Mouse (Mus musculus): ENCODE data around the gene Tsnaxip1. TPM values are rescaled to one million over a fixed set of nuclear protein-coding genes. Genes with fewer than 3 reads are reported as not detected.
"Not testable (repeated sequence)": the region's sequence is repeated elsewhere in the genome, so short reads cannot be mapped to it uniquely, and the experiment has no call there.

Gene Tsnaxip1
- total RNA-seq, 2 experiments from 2014 or later: 0.22 to 0.28 TPM

DNA sequence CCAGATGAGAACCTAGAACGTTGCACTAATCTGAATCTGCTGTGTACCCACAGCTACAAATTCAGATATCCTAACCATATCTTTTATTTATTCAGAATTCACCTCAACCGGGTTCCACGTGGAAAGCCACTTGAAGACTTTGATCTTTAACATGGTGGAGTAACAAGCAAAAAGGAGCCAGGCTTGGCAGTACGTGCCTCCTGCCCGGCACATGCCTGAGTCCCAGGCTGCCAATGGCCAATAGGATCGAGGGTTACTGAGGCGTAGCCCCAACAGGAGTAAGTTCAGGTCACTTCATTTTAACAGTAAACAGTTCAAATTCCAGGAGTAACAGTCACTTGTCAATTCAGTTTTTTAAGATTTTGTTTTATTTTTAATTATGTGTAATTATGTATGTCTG, 22.7 kb upstream of the Tsnaxip1 start:
- DNase-seq (ENCODE audit: low spot score in 2 of 2): no peak
- Histone ChIP-seq H3K4me3 (no peak overlapping the region), H3K27ac (no peak overlapping the region)
- TF ChIP-seq CTCF (conservative IDR thresholded peaks at IDR 0.05): no peak

DNA sequence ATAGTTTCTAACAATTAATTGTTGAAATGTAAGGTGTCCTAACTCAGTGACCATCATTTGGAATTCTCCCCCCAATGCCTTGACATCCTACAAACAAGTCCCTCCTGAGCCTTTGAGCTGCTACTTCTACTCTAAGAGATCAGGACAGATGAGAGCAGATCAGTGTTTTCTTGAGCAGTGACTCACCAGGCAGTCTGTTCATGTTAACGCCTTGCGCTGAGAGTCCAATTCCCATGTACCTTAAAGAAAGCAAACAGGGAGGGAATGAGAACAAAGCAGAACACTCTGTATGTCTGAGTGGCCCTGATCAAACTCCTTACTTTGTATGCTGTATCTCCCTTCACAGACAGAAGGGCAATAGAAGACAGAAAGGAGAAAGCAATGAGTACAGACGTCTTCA, 22.2 kb upstream of the Tsnaxip1 start:
- TF ChIP-seq CTCF (conservative IDR thresholded peaks at IDR 0.05): no peak
- DNase-seq (ENCODE audit: low spot score in 2 of 2): no peak

DNA sequence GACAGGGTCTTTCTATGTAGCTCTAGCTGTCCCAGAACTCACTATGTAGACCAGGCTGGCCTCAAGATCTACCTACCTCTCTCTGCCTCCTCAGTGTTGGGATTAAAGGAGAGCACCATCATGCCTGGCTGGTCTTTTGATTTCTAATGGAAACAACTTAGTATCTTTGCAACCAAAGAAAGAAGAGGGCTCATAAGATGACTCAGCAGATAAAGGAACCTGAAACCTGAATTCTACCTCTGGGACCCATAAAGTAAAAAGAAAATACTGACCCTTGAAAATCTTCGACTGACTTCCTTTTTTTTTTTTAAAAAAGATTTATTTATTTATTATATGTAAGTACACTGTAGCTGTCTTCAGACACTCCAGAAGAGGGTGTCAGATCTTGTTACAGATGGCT, 21.6 kb upstream of the Tsnaxip1 start:
- DNase-seq (ENCODE audit: low spot score in 2 of 2): no peak
- TF ChIP-seq CTCF (conservative IDR thresholded peaks at IDR 0.05): no peak
- H3K4me3 ChIP-seq: no peak overlapping the region
- 0 out of 2 replicates have a peak overlapping the region, but pooled peaks have one; percentile 53 for H3K27ac ChIP-seq

More for the DNA sequence above, 22.2 kb upstream of the Tsnaxip1 start:
- peak overlapping the region; percentile 19; the same call in 1 of the 2 replicates for H3K27ac ChIP-seq
- H3K4me3 ChIP-seq: no peak overlapping the region

DNA sequence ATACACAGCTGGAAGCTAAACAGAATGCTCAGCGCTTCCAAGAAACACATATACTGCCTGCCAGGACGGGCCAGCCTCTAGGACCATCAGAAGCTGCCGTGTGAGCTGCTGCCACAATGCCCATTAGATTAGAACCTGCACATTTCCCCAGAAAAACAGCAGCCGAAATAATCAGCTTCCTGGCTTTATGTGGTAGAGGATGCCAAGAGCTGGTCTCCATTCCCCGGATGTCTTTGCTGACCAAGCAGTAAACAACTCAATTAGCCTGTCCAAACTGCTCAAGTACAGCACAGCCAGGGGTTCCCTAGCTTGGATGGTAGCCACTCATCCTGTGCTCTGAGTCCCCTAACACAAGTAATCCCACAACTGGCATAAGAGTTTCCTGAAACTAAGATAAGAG, 19.8 kb upstream of the Tsnaxip1 start:
- peak overlapping the region; percentile 5; the same call in 1 of the 2 replicates for H3K27ac ChIP-seq
- TF ChIP-seq CTCF (conservative IDR thresholded peaks at IDR 0.05): no peak
- no peak for DNase-seq (ENCODE audit: low spot score in 2 of 2)
- no peak overlapping the region for H3K4me3 ChIP-seq

DNA sequence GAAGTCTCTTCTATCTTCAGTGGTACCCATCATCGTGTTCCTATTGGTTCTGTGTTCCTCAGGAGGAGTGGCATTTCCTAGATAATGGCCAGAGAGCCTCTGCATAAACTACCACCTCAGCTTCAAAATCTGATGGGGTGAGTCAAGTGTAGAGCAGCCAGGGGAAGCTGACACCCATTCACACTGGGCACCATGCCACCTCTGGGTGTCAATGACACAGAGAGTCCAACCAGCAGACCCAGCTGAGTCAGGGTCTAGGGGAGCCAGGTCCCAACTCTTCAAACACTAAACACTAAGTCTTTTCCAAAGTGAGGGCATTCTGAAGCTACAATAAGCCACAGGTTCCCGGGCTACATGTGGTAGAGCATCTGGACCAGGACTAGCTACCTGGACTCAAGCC, 19.1 kb upstream of the Tsnaxip1 start:
- no peak overlapping the region for H3K27ac ChIP-seq
- H3K4me3 ChIP-seq: no peak overlapping the region
- no peak for DNase-seq (ENCODE audit: low spot score in 2 of 2)
- no peak for TF ChIP-seq CTCF (conservative IDR thresholded peaks at IDR 0.05)

DNA sequence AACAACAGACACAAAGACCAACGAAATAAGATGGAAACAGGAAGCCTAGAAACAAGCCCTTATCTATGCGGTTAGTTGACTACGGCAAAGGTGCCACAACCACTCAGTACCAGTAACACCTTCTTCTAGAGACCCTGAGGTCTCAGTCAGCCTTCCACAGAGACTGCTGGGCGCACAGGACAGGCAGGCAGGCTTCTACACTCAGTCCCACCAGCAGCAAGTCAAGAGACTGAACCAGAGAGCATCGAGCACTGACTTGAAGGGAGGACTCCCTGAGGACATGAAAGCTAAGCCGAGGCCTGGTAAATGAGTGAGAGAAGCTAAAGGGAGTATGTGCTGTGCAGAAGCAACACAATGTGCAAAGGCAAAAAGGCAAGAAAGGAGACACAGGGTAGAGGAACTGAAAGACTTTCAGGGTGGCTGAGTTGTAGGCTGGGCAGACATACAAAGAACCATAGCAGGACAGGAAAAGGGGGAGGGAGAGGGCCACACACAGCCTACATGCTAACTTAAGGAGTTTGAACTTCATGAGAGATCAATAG, 17.2 kb upstream of the Tsnaxip1 start:
- no peak overlapping the region for H3K4me3 ChIP-seq
- H3K27ac ChIP-seq: peak overlapping the region; percentile 62; the same call in 1 of the 2 replicates
- no peak for DNase-seq (ENCODE audit: low spot score in 2 of 2)
- no peak for TF ChIP-seq CTCF (conservative IDR thresholded peaks at IDR 0.05)

DNA sequence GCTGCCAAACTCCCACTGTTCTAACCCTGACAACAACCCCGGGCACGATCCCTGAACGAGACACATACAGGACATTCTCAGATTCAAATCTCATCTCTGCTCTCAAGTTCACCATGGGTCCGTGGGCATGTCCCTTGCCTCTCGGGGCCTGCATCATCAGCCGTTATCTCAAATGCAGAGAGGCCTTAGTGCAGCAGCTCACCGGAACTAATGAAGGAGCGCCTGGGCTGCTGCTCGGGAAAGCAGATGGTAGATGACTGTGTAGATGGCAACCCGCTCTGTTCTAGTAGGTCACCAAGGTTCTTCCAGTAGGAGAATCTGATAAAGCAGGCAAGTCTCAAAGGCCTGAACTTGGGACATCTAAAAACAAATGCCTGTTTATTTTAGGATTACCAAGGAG, 16.5 kb upstream of the Tsnaxip1 start:
- H3K27ac ChIP-seq: peak overlapping the region; percentile 62
- TF ChIP-seq CTCF (conservative IDR thresholded peaks at IDR 0.05): no peak
- no peak overlapping the region for H3K4me3 ChIP-seq
- no peak for DNase-seq (ENCODE audit: low spot score in 2 of 2)

DNA sequence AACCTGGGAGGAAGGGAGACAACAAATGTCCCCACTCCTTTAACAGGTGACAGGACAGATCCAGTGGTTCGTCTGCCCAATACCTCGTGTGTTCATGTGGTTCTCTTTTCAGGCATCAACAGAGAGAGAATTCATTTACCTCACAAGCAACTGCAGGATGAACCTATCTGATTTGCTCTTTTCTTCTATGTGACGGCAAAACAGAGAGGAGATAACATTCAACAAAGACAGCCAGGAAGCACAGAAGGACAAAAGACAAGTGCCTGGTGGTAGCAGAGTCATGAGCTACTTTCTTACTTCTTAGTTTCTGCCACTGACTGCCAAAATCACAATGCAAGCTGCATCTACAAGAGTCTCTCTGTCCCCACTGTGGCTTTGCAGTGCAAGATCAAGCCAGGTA, 16.0 kb upstream of the Tsnaxip1 start:
- TF ChIP-seq CTCF (conservative IDR thresholded peaks at IDR 0.05): no peak
- peak overlapping the region; percentile 62 for H3K27ac ChIP-seq
- H3K4me3 ChIP-seq: no peak overlapping the region
- no peak for DNase-seq (ENCODE audit: low spot score in 2 of 2)

DNA sequence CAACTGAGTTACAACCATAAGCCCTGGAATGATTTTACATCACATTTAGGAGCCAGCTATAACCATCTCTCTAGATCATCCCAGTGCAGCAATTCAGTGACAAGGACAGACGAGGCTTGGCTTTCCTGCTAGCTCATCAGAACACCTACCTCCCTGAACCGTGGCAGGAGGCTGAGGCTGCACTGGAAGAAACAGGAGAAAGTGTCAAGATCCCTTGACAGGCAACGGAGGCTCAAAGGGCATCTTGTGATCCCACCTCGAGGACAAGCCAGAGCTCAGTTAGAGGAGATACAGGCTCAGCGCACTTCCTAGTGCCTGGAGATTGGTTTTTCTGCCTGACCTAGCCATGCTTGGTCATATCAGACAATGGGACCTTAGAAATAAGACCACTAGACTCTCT, 15.0 kb upstream of the Tsnaxip1 start:
- TF ChIP-seq CTCF (conservative IDR thresholded peaks at IDR 0.05): no peak
- H3K4me3 ChIP-seq: no peak overlapping the region
- no peak overlapping the region for H3K27ac ChIP-seq
- no peak for DNase-seq (ENCODE audit: low spot score in 2 of 2)

DNA sequence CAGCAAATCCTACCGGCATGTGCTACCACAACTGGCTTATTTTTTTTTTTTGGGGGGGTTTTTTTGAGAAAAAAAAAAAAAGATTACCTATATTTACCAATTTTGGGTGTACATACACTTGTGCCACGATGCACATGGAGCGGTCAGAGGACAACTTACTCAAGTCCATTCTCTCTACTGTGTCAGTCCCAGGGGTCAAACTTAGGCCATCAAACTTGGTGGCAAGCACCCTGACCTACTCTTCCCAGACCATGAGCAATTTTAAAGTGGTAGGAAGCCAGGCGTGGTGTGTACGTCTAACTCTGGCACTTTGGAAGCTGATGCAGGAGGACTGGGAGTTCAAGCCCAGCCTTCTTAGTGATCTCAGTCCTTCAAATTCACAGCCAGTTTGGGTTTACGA, 14.3 kb upstream of the Tsnaxip1 start:
- no peak for DNase-seq (ENCODE audit: low spot score in 2 of 2)
- no peak overlapping the region for H3K27ac ChIP-seq
- H3K4me3 ChIP-seq: no peak overlapping the region
- no peak for TF ChIP-seq CTCF (conservative IDR thresholded peaks at IDR 0.05)

DNA sequence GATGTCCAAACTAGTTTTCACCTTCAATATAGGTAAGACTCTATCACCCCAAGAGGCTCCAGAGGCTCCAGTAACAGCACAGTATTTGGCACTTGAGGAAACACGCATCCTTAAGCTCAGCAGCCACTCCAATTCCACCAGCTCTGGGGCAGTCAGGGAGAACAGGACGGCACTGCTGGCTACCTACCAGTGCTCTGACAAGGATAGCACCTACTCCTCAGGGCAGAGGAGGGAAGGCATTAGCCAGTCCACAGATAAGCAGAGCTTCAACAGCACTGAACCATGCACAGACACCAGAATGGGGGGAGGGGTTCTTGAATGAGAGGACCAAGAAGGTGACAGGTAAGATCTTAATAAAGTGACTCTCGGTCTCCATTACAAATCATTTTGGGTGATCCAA, 7.9 kb upstream of the Tsnaxip1 start:
- no peak for TF ChIP-seq CTCF (conservative IDR thresholded peaks at IDR 0.05)

DNA sequence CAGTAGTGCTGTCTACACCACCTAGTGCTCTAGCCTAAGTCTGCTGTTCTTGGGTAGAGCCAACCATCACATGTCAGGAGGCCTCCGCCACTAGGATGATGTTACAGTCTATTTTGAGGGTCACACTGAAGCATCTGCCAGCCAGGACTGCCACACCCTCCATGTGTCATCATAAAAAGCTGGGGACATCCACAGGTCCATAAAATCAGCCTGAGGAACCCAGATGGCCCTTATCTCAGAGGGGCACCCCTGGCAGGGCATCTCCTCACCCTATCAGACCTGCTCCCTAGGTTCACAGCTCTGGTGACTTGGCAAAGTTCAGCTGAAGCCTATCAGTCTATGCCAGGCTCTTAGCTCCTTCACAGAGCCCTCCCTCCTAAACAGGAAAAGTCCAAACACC, 6.6 kb upstream of the Tsnaxip1 start:
- no peak for TF ChIP-seq CTCF (conservative IDR thresholded peaks at IDR 0.05)

More for the DNA sequence above, 7.9 kb upstream of the Tsnaxip1 start:
- Histone ChIP-seq H3K4me3 (no peak overlapping the region), H3K27ac (no peak overlapping the region)
- no peak for DNase-seq (ENCODE audit: low spot score in 2 of 2)

DNA sequence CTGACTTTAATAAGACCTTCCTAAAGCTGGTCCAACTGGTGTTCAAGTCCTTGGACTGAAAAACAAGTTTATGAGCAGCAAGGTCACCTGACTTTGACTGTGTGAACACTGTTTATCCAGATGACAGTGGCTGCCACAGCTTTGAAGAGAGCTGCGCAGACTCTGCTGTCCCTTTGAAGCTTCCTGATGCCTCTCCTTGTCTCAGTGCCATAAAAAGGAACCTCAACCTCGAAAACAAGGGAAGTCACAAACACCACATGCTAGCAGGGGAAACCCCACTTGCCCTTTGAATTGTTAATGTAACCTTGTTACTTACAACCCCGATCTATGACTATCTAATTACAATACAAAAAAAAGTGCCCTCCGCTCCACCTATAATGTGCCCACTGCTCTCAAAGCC, 2.0 kb upstream of the Tsnaxip1 start:
- Histone ChIP-seq H3K27ac (no peak overlapping the region; the same call in 1 of the 2 replicates), H3K4me3 (peak overlapping the region; percentile 88; the same call in 1 of the 2 replicates)
- DNase-seq (ENCODE audit: low spot score in 2 of 2): no peak
- no peak for TF ChIP-seq CTCF (conservative IDR thresholded peaks at IDR 0.05)

More for the DNA sequence above, 6.6 kb upstream of the Tsnaxip1 start:
- no peak overlapping the region for H3K4me3 ChIP-seq
- H3K27ac ChIP-seq: no peak overlapping the region
- DNase-seq (ENCODE audit: low spot score in 2 of 2): no peak

DNA sequence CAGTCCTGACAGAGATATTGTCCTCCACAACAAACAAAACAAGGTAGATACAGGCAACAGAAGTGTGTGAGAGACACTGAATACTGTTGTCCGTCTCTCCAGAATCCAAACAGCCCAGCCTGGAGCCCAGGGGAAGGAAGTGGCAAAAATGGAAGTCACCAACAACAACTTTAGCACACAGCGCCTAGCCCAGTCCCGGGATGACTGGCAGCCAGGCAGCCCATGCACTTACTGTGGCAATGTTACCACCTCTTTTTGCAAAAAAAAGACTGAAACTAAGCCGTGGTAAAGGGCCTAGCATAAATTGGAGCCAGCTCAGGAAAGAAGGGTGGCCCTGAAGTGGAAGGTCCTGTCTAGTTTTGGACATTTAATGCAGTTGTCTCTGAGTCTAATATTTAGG, 1.2 kb upstream of the Tsnaxip1 start:
- Histone ChIP-seq H3K4me3 (peak overlapping the region; percentile 88), H3K27ac (peak overlapping the region; percentile 92)
- TF ChIP-seq CTCF (conservative IDR thresholded peaks at IDR 0.05): no peak
- no peak for DNase-seq (ENCODE audit: low spot score in 2 of 2)

DNA sequence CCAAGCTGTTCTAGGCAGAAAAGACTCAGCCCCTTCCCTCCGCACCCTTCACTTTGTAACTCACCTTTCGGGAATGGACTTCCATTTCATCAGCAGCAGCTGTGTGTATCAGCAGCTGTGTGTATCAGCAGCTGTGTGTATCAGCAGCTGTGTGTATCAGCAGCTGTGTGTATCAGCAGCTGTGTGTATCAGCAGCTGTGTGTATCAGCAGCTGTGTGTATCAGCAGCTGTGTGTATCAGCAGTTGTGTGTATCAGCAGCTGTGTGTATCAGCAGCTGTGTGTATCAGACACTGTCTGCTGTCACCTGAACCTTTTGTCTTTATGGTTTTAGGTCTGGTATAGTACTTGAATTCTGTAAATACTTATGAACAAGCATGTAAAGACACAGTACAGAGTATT, 6.2 kb downstream of the Tsnaxip1 start:
- not testable (repeated sequence) for H3K27ac ChIP-seq; DNase-seq (ENCODE audit: low spot score in 2 of 2); H3K4me3 ChIP-seq

All from layer of hippocampus, adult 2 months (tissue).